8 mouse cellular contexts compared by ENCODE assay signal in genomic region chr11:56107929-56108328, GRCm38 (mm10).
A peak's percentile ranks its signal among the peaks of the same experiment; 100 is the strongest.
DNase-seq lines count a peak whose midpoint lies in the region; ATAC-seq and TF ChIP-seq lines count a peak whose summit lies in the region.

No protein-coding gene starts in this region.

- TF ChIP-seq POLR2A in testis, adult 2 months (IDR thresholded peaks at IDR 0.05; ENCODE audit: control insufficient read depth, low read depth, low read length): no peak

- peak; percentile 92 for DNase-seq in hindbrain, embryonic 11.5 days (ENCODE audit: low spot score)
- DNase-seq in cerebellum, adult 9-10 months: peak; percentile 72
- DNase-seq in frontal cortex, postnatal 25 days (ENCODE audit: low spot score in 2 of 2): peak; percentile 61 to 71
- peak; percentile 27 to 75 for DNase-seq in kidney, adult 8-10 months
- DNase-seq in limb, embryonic 11.5 days (ENCODE audit: low spot score): peak; percentile 88
- DNase-seq in neural tube, embryonic 10.5 days (ENCODE audit: extremely low spot score, low spot score): peak; percentile 85

- no peak overlapping the region for H3K27ac ChIP-seq in hindbrain, embryonic 11.5 days (ENCODE audit: low read depth, low read length)
- H3K27ac ChIP-seq in hindbrain, embryonic 12.5 days: no peak overlapping the region
- no peak overlapping the region for H3K27ac ChIP-seq in limb, embryonic 11.5 days (replicated peaks; ENCODE audit: low read depth, low read length)
- no peak overlapping the region for H3K27ac ChIP-seq in testis, adult 2 months (ENCODE audit: control insufficient read depth, insufficient read depth, low read depth, low read length)

- 14% methylated on average over 3 of the region's 3 CpGs for WGBS in hindbrain, embryonic 11.5 days
- 11% methylated on average over 3 of the region's 3 CpGs for WGBS in hindbrain, embryonic 12.5 days
- 20% methylated on average over 3 of the region's 3 CpGs for WGBS in limb, embryonic 11.5 days

- no peaks in the 10 kb centered on the region for H3K4me1 ChIP-seq in hindbrain, embryonic 11.5 days (replicated peaks; ENCODE audit: control insufficient read depth, insufficient read depth, low read length)
- no peaks in the 10 kb centered on the region for H3K4me1 ChIP-seq in hindbrain, embryonic 12.5 days
- no peaks in the 10 kb centered on the region for H3K4me1 ChIP-seq in limb, embryonic 11.5 days (ENCODE audit: control insufficient read depth, insufficient read depth, low read length)
- no peaks in the 10 kb centered on the region for H3K4me1 ChIP-seq in testis, adult 2 months (ENCODE audit: control insufficient read depth, insufficient read depth, low read length)

- H3K9ac ChIP-seq in hindbrain, embryonic 11.5 days (ENCODE audit: low read depth, low read length): no peak overlapping the region
- H3K9ac ChIP-seq in hindbrain, embryonic 12.5 days: no peak overlapping the region
- H3K9ac ChIP-seq in limb, embryonic 11.5 days (ENCODE audit: low read length): no peak overlapping the region

- no peak for ATAC-seq in hindbrain, embryonic 11.5 days (ENCODE audit: low FRiP score)
- ATAC-seq in hindbrain, embryonic 12.5 days (ENCODE audit: low FRiP score): no peak
- no peak for ATAC-seq in limb, embryonic 11.5 days (ENCODE audit: insufficient number of reproducible peaks, low FRiP score, low TSS enrichment, low read depth)

- no peaks in the 10 kb centered on the region for H3K36me3 ChIP-seq in hindbrain, embryonic 11.5 days (ENCODE audit: control insufficient read depth, insufficient read depth, low read length)
- no peaks in the 10 kb centered on the region for H3K36me3 ChIP-seq in hindbrain, embryonic 12.5 days
- H3K36me3 ChIP-seq in limb, embryonic 11.5 days (ENCODE audit: control insufficient read depth, insufficient read depth, low read length): no peaks in the 10 kb centered on the region
- H3K36me3 ChIP-seq in testis, adult 2 months (ENCODE audit: control insufficient read depth, insufficient read depth, low read length): no peaks in the 10 kb centered on the region

- peak; percentile 90; the same call in 1 of the 2 replicates for TF ChIP-seq CTCF in testis, adult 2 months (IDR thresholded peaks at IDR 0.05; ENCODE audit: control insufficient read depth, insufficient read depth, insufficient replicate concordance, low read depth, low read length)

- H3K4me3 ChIP-seq in hindbrain, embryonic 11.5 days (ENCODE audit: low read depth, low read length): no peak overlapping the region
- no peak overlapping the region for H3K4me3 ChIP-seq in hindbrain, embryonic 12.5 days
- H3K4me3 ChIP-seq in limb, embryonic 11.5 days (ENCODE audit: low read depth, low read length): no peak overlapping the region
- H3K4me3 ChIP-seq in testis, adult 2 months (ENCODE audit: control insufficient read depth, low read depth, low read length): no peak overlapping the region

- no peaks in the 10 kb centered on the region for H3K9me3 ChIP-seq in hindbrain, embryonic 11.5 days (ENCODE audit: control insufficient read depth, low read length)
- H3K9me3 ChIP-seq in hindbrain, embryonic 12.5 days (replicated peaks): no peaks in the 10 kb centered on the region
- H3K9me3 ChIP-seq in limb, embryonic 11.5 days (ENCODE audit: control insufficient read depth, low read length): no peaks in the 10 kb centered on the region

- H3K27me3 ChIP-seq in hindbrain, embryonic 11.5 days (ENCODE audit: control insufficient read depth, insufficient read depth, low read length): no peaks in the 10 kb centered on the region
- H3K27me3 ChIP-seq in hindbrain, embryonic 12.5 days: no peaks in the 10 kb centered on the region
- no peaks in the 10 kb centered on the region for H3K27me3 ChIP-seq in limb, embryonic 11.5 days (ENCODE audit: control insufficient read depth, insufficient read depth, low read length)
- no peaks in the 10 kb centered on the region for H3K27me3 ChIP-seq in testis, adult 2 months (ENCODE audit: control insufficient read depth, insufficient read depth, low read length)

- H3K4me2 ChIP-seq in hindbrain, embryonic 11.5 days (replicated peaks; ENCODE audit: low read depth, low read length): no peak overlapping the region
- H3K4me2 ChIP-seq in hindbrain, embryonic 12.5 days (replicated peaks): no peak overlapping the region
- H3K4me2 ChIP-seq in limb, embryonic 11.5 days (ENCODE audit: low read depth, severe bottlenecking): no peak overlapping the region
